Mouse (Mus musculus): ENCODE data around the gene Lrrc72.

Gene Lrrc72

GRCm38 (mm10) chr12:36190343-36190742 lies 62.9 kb downstream of the Lrrc72 start:
- DNase-seq (ENCODE audit: low spot score in 2 of 2), result no peak

- DNase-seq (ENCODE audit: low spot score in 2 of 2), result no peak
These were observed 63.6 kb downstream of the Lrrc72 start for GRCm38 (mm10) chr12:36189610-36190009.

GRCm38 (mm10) chr12:36187081-36187480 lies 66.1 kb downstream of the Lrrc72 start:
- no peak for DNase-seq (ENCODE audit: low spot score in 2 of 2)

GRCm38 (mm10) chr12:36182570-36182969 lies 70.6 kb downstream of the Lrrc72 start:
- no peak for DNase-seq (ENCODE audit: low spot score in 2 of 2)

- DNase-seq (ENCODE audit: low spot score in 2 of 2), result no peak
These were observed 76.0 kb downstream of the Lrrc72 start for GRCm38 (mm10) chr12:36177227-36177626.

GRCm38 (mm10) chr12:36165299-36165698 lies 87.9 kb downstream of the Lrrc72 start:
- DNase-seq (ENCODE audit: low spot score in 2 of 2), result no peak

- no peak for DNase-seq (ENCODE audit: low spot score in 2 of 2)
These were observed 88.9 kb downstream of the Lrrc72 start for GRCm38 (mm10) chr12:36164126-36164791.

Data from right cerebral cortex, adult 2 months (tissue).